Comparison of ENCODE assay signal across 17 mouse cellular contexts in the genomic region with DNA sequence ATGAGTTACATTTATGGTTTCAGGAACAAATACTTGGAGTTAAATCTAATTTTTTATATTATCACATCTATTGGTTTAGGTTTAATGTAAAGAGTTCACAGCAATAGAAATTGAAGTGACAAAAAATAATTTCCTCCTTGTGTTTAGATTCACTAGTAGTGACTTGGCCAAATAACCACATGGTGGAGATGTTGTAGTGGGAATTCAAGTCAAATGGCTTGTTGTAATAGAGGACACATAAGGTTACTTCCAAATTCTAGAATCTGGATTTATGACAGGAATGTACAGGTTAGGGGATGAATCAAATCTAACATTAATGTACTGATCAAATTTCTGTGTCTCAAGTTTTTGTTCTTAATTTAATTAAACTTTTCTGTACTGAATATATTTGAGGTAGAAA.
DNase-seq lines count a peak whose midpoint lies in the region; ATAC-seq lines count a peak whose summit lies in the region.
"Had no signal": no experiment of that assay in that cellular context is flagged by ENCODE, and none has a peak within 500 bp of the region (broad histone marks: within the 10 kb centered on the region; RNA-seq: fewer than 3 reads in every experiment).

No protein-coding gene starts in this region.

- H3K9me3 ChIP-seq in hindbrain, embryonic 11.5 days (ENCODE audit: control insufficient read depth, low read length): no peaks in the 10 kb centered on the region
- H3K9me3 ChIP-seq in hindbrain, embryonic 16.5 days (ENCODE audit: control insufficient read depth, low read length): no peaks in the 10 kb centered on the region; the same call in 1 of the 2 replicates
- H3K9me3 ChIP-seq in midbrain, embryonic 14.5 days (ENCODE audit: control insufficient read depth, low read length): no peaks in the 10 kb centered on the region
- H3K9me3 ChIP-seq in midbrain, embryonic 13.5 days: no peaks in the 10 kb centered on the region
- H3K9me3 ChIP-seq: embryonic facial prominence, embryonic 13.5 days; heart, embryonic 15.5 days; limb, embryonic 10.5 days; liver, embryonic 13.5 days had no signal

- no peaks in the 10 kb centered on the region for H3K27me3 ChIP-seq in hindbrain, embryonic 11.5 days (ENCODE audit: control insufficient read depth, insufficient read depth, low read length)
- H3K27me3 ChIP-seq in hindbrain, embryonic 16.5 days (replicated peaks; ENCODE audit: control insufficient read depth, insufficient read depth, low read length): no peaks in the 10 kb centered on the region
- H3K27me3 ChIP-seq in midbrain, embryonic 14.5 days (ENCODE audit: control insufficient read depth, insufficient read depth, low read length): no peaks in the 10 kb centered on the region
- H3K27me3 ChIP-seq in midbrain, embryonic 13.5 days: no peaks in the 10 kb centered on the region
- H3K27me3 ChIP-seq: CH12.LX; embryonic facial prominence, embryonic 13.5 days; heart, embryonic 15.5 days; liver, embryonic 13.5 days; Patski had no signal

- H3K27ac ChIP-seq in hindbrain, embryonic 11.5 days (ENCODE audit: low read depth, low read length): no peak overlapping the region
- no peak overlapping the region for H3K27ac ChIP-seq in hindbrain, embryonic 16.5 days (ENCODE audit: low read depth, low read length)
- no peak overlapping the region for H3K27ac ChIP-seq in midbrain, embryonic 14.5 days (replicated peaks; ENCODE audit: low read depth, low read length)
- no peak overlapping the region for H3K27ac ChIP-seq in midbrain, embryonic 13.5 days
- H3K27ac ChIP-seq: embryonic facial prominence, embryonic 13.5 days; heart, embryonic 15.5 days; limb, embryonic 10.5 days; liver, embryonic 13.5 days had no signal

- peak; percentile 5 for DNase-seq in hindbrain, embryonic 11.5 days (ENCODE audit: low spot score)
- peak; percentile 74 for DNase-seq in midbrain, embryonic 14.5 days
- peak; percentile 4 for DNase-seq in telencephalon, adult 2 months (ENCODE audit: low read depth, low spot score)
- no peak for DNase-seq in layer of hippocampus, adult 11-12 months (ENCODE audit: low spot score)
- DNase-seq: cerebellum, adult 18-20 months; liver, embryonic 13.5 days; lung, postnatal 14 days; right cerebral cortex, postnatal 4 days; thymus, postnatal 14 days had no signal

- no peak overlapping the region for H3K4me2 ChIP-seq in hindbrain, embryonic 11.5 days (replicated peaks; ENCODE audit: low read depth, low read length)
- H3K4me2 ChIP-seq in hindbrain, embryonic 16.5 days (ENCODE audit: low read length): no peak overlapping the region
- H3K4me2 ChIP-seq in midbrain, embryonic 14.5 days (ENCODE audit: low read length): no peak overlapping the region
- no peak overlapping the region for H3K4me2 ChIP-seq in midbrain, embryonic 13.5 days (replicated peaks)
- H3K4me2 ChIP-seq: embryonic facial prominence, embryonic 13.5 days; heart, embryonic 15.5 days; liver, embryonic 13.5 days had no signal

- H3K4me1 ChIP-seq in hindbrain, embryonic 11.5 days (replicated peaks; ENCODE audit: control insufficient read depth, insufficient read depth, low read length): no peaks in the 10 kb centered on the region
- H3K4me1 ChIP-seq in hindbrain, embryonic 16.5 days (ENCODE audit: control insufficient read depth, insufficient read depth, low read depth, low read length): no peaks in the 10 kb centered on the region
- H3K4me1 ChIP-seq in midbrain, embryonic 14.5 days (ENCODE audit: control insufficient read depth, insufficient read depth, low read length): no peaks in the 10 kb centered on the region
- no peaks in the 10 kb centered on the region for H3K4me1 ChIP-seq in midbrain, embryonic 13.5 days (replicated peaks)
- H3K4me1 ChIP-seq: embryonic facial prominence, embryonic 13.5 days; heart, embryonic 15.5 days; limb, embryonic 10.5 days; liver, embryonic 13.5 days had no signal

- H3K9ac ChIP-seq in hindbrain, embryonic 11.5 days (ENCODE audit: low read depth, low read length): no peak overlapping the region
- H3K9ac ChIP-seq in hindbrain, embryonic 16.5 days (ENCODE audit: low read depth, low read length): no peak overlapping the region
- no peak overlapping the region for H3K9ac ChIP-seq in midbrain, embryonic 14.5 days (replicated peaks; ENCODE audit: low read length)
- H3K9ac ChIP-seq in midbrain, embryonic 13.5 days (replicated peaks): no peak overlapping the region
- H3K9ac ChIP-seq: embryonic facial prominence, embryonic 13.5 days; heart, embryonic 15.5 days; liver, embryonic 13.5 days had no signal

- H3K36me3 ChIP-seq in hindbrain, embryonic 11.5 days (ENCODE audit: control insufficient read depth, insufficient read depth, low read length): no peaks in the 10 kb centered on the region
- no peaks in the 10 kb centered on the region for H3K36me3 ChIP-seq in hindbrain, embryonic 16.5 days (ENCODE audit: control insufficient read depth, insufficient read depth, low read length)
- no peaks in the 10 kb centered on the region for H3K36me3 ChIP-seq in midbrain, embryonic 14.5 days (ENCODE audit: control insufficient read depth, insufficient read depth, low read length)
- H3K36me3 ChIP-seq in midbrain, embryonic 13.5 days: no peaks in the 10 kb centered on the region
- H3K36me3 ChIP-seq: embryonic facial prominence, embryonic 13.5 days; heart, embryonic 15.5 days; limb, embryonic 10.5 days; liver, embryonic 13.5 days had no signal

- no peak overlapping the region for H3K4me3 ChIP-seq in hindbrain, embryonic 11.5 days (ENCODE audit: low read depth, low read length)
- H3K4me3 ChIP-seq in hindbrain, embryonic 16.5 days (ENCODE audit: low read length): no peak overlapping the region
- H3K4me3 ChIP-seq in midbrain, embryonic 14.5 days (replicated peaks; ENCODE audit: low read depth, low read length): no peak overlapping the region
- no peak overlapping the region for H3K4me3 ChIP-seq in midbrain, embryonic 13.5 days (replicated peaks)
- H3K4me3 ChIP-seq: embryonic facial prominence, embryonic 13.5 days; heart, embryonic 15.5 days; limb, embryonic 10.5 days; liver, embryonic 13.5 days had no signal

- ATAC-seq in hindbrain, embryonic 11.5 days (ENCODE audit: low FRiP score): no peak; the same call in 1 of the 2 replicates
- ATAC-seq in hindbrain, embryonic 16.5 days: no peak; the same call in 1 of the 2 replicates
- ATAC-seq in midbrain, embryonic 14.5 days (ENCODE audit: low FRiP score, low TSS enrichment): no peak; the same call in 1 of the 2 replicates
- no peak for ATAC-seq in midbrain, embryonic 13.5 days
- ATAC-seq in megakaryocyte progenitor cell, adult 5-6 weeks (replicated peaks; ENCODE audit: poor library complexity): peak; percentile 60
- ATAC-seq: Patski had no signal
